In genomic region chr6:92988620-92988998, GRCm38 (mm10) we compare ENCODE assay signal across 27 mouse cellular contexts. TPM values are rescaled to one million over a fixed set of nuclear protein-coding genes. Genes with fewer than 3 reads are reported as not detected.
A peak's percentile ranks its signal among the peaks of the same experiment; 100 is the strongest.
DNase-seq lines count a peak whose midpoint lies in the region; ATAC-seq lines count a peak whose summit lies in the region.
"Had no signal": no experiment of that assay in that cellular context is flagged by ENCODE, and none has a peak within 500 bp of the region (broad histone marks: within the 10 kb centered on the region; RNA-seq: fewer than 3 reads in every experiment).

No protein-coding gene starts in this region.

- ATAC-seq in heart, embryonic 16.5 days (replicated peaks; ENCODE audit: extremely low read depth, insufficient read depth, low FRiP score) = no peak
- ATAC-seq in lung, embryonic 16.5 days (ENCODE audit: low read depth) = peak; percentile 17; the same call in 1 of the 2 replicates
- ATAC-seq in megakaryocyte, adult 5-6 weeks (ENCODE audit: poor library complexity, severe bottlenecking) = peak; percentile 63
- ATAC-seq: forebrain, postnatal 0 days; intestine, embryonic 16.5 days; midbrain, embryonic 13.5 days had no signal

- H3K4me2 ChIP-seq in heart, embryonic 16.5 days (ENCODE audit: low read depth, low read length) = no peak overlapping the region
- peak overlapping the region; percentile 25 for H3K4me2 ChIP-seq in lung, embryonic 16.5 days (ENCODE audit: low read depth, low read length)
- H3K4me2 ChIP-seq: forebrain, embryonic 12.5 days; hindbrain, embryonic 13.5 days; limb, embryonic 15.5 days; liver, embryonic 13.5 days; midbrain, embryonic 13.5 days; neural tube, embryonic 13.5 days had no signal

- WGBS in heart, embryonic 10.5 days = 83% methylated on average over 10 of the region's 10 CpGs
- 69% methylated on average over 10 of the region's 10 CpGs for WGBS in heart, embryonic 16.5 days
- 55% methylated on average over 10 of the region's 10 CpGs for WGBS in lung, embryonic 16.5 days

- H3K27ac ChIP-seq in heart, embryonic 10.5 days = peak overlapping the region; percentile 80; the same call in 1 of the 2 replicates
- peak overlapping the region; percentile 78 for H3K27ac ChIP-seq in heart, embryonic 16.5 days (ENCODE audit: low read length)
- no peak overlapping the region for H3K27ac ChIP-seq in lung, embryonic 16.5 days (ENCODE audit: low read length)
- H3K27ac ChIP-seq: forebrain, embryonic 12.5 days; hindbrain, embryonic 13.5 days; limb, embryonic 10.5 days; limb, embryonic 15.5 days; midbrain, embryonic 13.5 days; neural tube, embryonic 13.5 days had no signal

- H3K36me3 ChIP-seq in heart, embryonic 10.5 days = no peaks in the 10 kb centered on the region
- H3K36me3 ChIP-seq in heart, embryonic 16.5 days (ENCODE audit: control insufficient read depth, insufficient read depth) = no peaks in the 10 kb centered on the region
- no peaks in the 10 kb centered on the region for H3K36me3 ChIP-seq in lung, embryonic 16.5 days (ENCODE audit: control insufficient read depth, insufficient read depth, low read length)
- H3K36me3 ChIP-seq: forebrain, embryonic 12.5 days; hindbrain, embryonic 13.5 days; limb, embryonic 10.5 days; limb, embryonic 15.5 days; liver, embryonic 13.5 days; midbrain, embryonic 13.5 days; neural tube, embryonic 13.5 days had no signal

- DNase-seq in heart, embryonic 10.5 days (ENCODE audit: low spot score) = no peak
- DNase-seq in heart, postnatal 36 days = no peak
- DNase-seq in heart, adult 18-20 months = no peak
- DNase-seq in lung, adult 18-20 months = no peak
- DNase-seq in left cerebral cortex, adult 8-10 months (ENCODE audit: low spot score in 2 of 2) = no peak
- DNase-seq: adrenal gland, postnatal 25 days; B cell, adult 2 months; cerebellum, adult 18-20 months; cerebellum, postnatal 10 days; forebrain, postnatal 0 days; gastrocnemius, postnatal 14 days; layer of hippocampus, postnatal 36 days; liver, embryonic 13.5 days; thymus, postnatal 4 days had no signal

- H3K4me3 ChIP-seq in heart, embryonic 10.5 days = no peak overlapping the region
- H3K4me3 ChIP-seq in heart, embryonic 16.5 days (ENCODE audit: low read length) = no peak overlapping the region
- H3K4me3 ChIP-seq in lung, embryonic 16.5 days (ENCODE audit: low read length) = no peak overlapping the region
- H3K4me3 ChIP-seq: forebrain, embryonic 12.5 days; hindbrain, embryonic 13.5 days; limb, embryonic 10.5 days; limb, embryonic 15.5 days; liver, embryonic 13.5 days; midbrain, embryonic 13.5 days; neural tube, embryonic 13.5 days had no signal

- H3K27me3 ChIP-seq in heart, embryonic 10.5 days (ENCODE audit: insufficient read depth, poor library complexity, severe bottlenecking) = no peaks in the 10 kb centered on the region
- no peaks in the 10 kb centered on the region for H3K27me3 ChIP-seq in heart, embryonic 16.5 days (ENCODE audit: control insufficient read depth, insufficient read depth, low read length)
- no peaks in the 10 kb centered on the region for H3K27me3 ChIP-seq in lung, embryonic 16.5 days (ENCODE audit: control insufficient read depth, insufficient read depth, low read depth, low read length)
- H3K27me3 ChIP-seq: forebrain, embryonic 12.5 days; hindbrain, embryonic 13.5 days; limb, embryonic 15.5 days; liver, embryonic 13.5 days; midbrain, embryonic 13.5 days; neural tube, embryonic 13.5 days had no signal

- H3K9ac ChIP-seq in heart, embryonic 16.5 days (ENCODE audit: low read length) = no peak overlapping the region
- no peak overlapping the region for H3K9ac ChIP-seq in lung, embryonic 16.5 days (ENCODE audit: low read length)
- H3K9ac ChIP-seq: forebrain, embryonic 12.5 days; forebrain, postnatal 0 days; hindbrain, embryonic 13.5 days; limb, embryonic 15.5 days; liver, embryonic 13.5 days; lung, embryonic 14.5 days; midbrain, embryonic 13.5 days; neural tube, embryonic 13.5 days had no signal

- intact Hi-C loops in heart, postnatal 36 days (cut with DNase I) = loop anchor here (1.0 to 5.0 kb wide), 4 partner anchors 45 to 244 kb away; partner anchors contain the start of gene Adamts9

- peaks cover 27% of the 10 kb centered on the region for H3K4me1 ChIP-seq in heart, embryonic 10.5 days
- peaks cover 29% of the 10 kb centered on the region for H3K4me1 ChIP-seq in heart, embryonic 16.5 days (ENCODE audit: control insufficient read depth, insufficient read depth, low read length)
- peaks cover 19% of the 10 kb centered on the region for H3K4me1 ChIP-seq in lung, embryonic 16.5 days (replicated peaks; ENCODE audit: control insufficient read depth, insufficient read depth, low read length)
- H3K4me1 ChIP-seq: forebrain, embryonic 12.5 days; hindbrain, embryonic 13.5 days; limb, embryonic 10.5 days; liver, embryonic 13.5 days; midbrain, embryonic 13.5 days; neural tube, embryonic 13.5 days had no signal

- no peaks in the 10 kb centered on the region for H3K9me3 ChIP-seq in heart, embryonic 10.5 days
- no peaks in the 10 kb centered on the region for H3K9me3 ChIP-seq in heart, embryonic 16.5 days (replicated peaks; ENCODE audit: control insufficient read depth, low read length)
- H3K9me3 ChIP-seq in lung, embryonic 16.5 days (ENCODE audit: control insufficient read depth, low read length) = no peaks in the 10 kb centered on the region
- H3K9me3 ChIP-seq: forebrain, embryonic 12.5 days; hindbrain, embryonic 13.5 days; limb, embryonic 10.5 days; limb, embryonic 15.5 days; liver, embryonic 13.5 days; midbrain, embryonic 13.5 days had no signal

RNA-seq across cellular contexts. Expression of gene Adamts9, which starts 45.3 kb away (rescaled TPM):
- 6.1 and 9.7 TPM in 2 replicates for polyA plus RNA-seq in heart, embryonic 10.5 days (2016; fragmentation: Nextera tagmentation; extraction: Ambion mirVana)
- 10 to 100 TPM; 17.1 to 20.1 TPM for total RNA-seq in heart, postnatal 36 days (2021)
- 6.3 and 7.7 TPM in 2 replicates for polyA plus RNA-seq in heart, embryonic 16.5 days (2015; fragmentation: Nextera tagmentation; extraction: Ambion mirVana)
- total RNA-seq in heart, adult 18-20 months (2021) = 10 to 100 TPM; 11.6 to 13.9 TPM
- polyA plus RNA-seq in lung, embryonic 16.5 days (2015; fragmentation: Nextera tagmentation; extraction: Ambion mirVana) = 13.8 and 16.2 TPM in 2 replicates
- total RNA-seq in megakaryocyte, adult 5-6 weeks (2015) = not detected in 2 replicates
- 0.16 and 0.44 TPM in 2 replicates for total RNA-seq in megakaryocyte, adult 5-6 weeks (2017)
- total RNA-seq in left cerebral cortex, adult 8-10 months (2022) = 1 to 10 TPM; 2.6 to 3.7 (median 2.8) TPM
- total RNA-seq: common myeloid progenitor, adult 5-6 weeks; megakaryocyte-erythroid progenitor cell, adult 5-6 weeks had no signal
